Mouse (Mus musculus): ENCODE data around the gene Rab11a. TPM values are rescaled to one million over a fixed set of nuclear protein-coding genes. Genes with fewer than 3 reads are reported as not detected.

Gene Rab11a
- total RNA-seq, 2 experiments from 2014 or later: 87.7 to 96.7 TPM

DNA sequence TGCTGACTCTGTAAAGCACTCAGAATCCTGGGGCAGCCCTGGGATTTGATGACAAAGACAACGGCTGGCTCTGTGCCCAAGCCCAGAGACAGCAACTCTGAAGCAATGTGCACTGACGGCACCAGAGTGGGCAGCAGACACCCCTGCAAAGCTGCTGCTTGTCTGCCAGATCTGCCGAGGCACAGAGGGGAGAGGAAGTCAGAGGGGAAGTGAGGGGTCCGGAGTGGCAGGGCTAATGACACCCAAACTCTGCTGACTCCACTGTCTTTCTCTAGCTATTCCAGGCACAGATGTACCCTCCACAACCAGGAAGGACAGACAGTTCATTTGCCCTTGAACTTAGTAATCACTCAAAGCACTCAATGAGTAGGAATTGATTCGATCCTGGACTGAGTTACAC lies 33.7 kb upstream of the Rab11a start:
- Histone ChIP-seq H3K27ac (no peak overlapping the region), H3K4me3 (no peak overlapping the region)
- DNase-seq: peak; percentile 53
- no peak for TF ChIP-seq CTCF (IDR thresholded peaks at IDR 0.05)
- intact Hi-C loops (cut with DNase I): no loop called here

DNA sequence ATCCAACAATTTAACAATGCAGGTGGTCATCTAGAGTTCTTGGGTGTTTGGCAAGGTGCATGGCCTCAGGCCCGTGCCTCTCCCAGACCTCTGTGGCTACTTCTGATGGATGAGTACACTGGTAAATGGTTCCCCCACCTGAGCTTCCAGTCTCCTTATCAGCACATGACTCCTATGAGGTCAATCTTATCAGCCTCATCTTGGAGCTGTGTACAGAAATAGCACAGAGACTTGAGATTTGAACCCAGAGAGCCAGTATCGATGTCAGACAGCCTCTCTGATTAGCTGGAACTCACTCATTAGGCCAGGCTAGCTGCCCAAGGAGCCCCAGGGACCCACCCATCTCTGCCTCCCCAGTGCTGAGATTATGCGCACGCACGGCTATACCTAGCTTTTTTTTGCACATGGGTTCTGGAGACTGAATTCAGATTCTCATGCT lies 32.9 kb upstream of the Rab11a start:
- DNase-seq: no peak
- intact Hi-C loops (cut with DNase I): no loop called here
- H3K4me3 ChIP-seq: no peak overlapping the region
- no peak for TF ChIP-seq CTCF (IDR thresholded peaks at IDR 0.05)
- H3K27ac ChIP-seq: no peak overlapping the region

GRCm38 (mm10) chr9:64769911-64770310 lies 32.4 kb upstream of the Rab11a start:
- DNase-seq: no peak
- Histone ChIP-seq H3K4me3 (no peak overlapping the region), H3K27ac (no peak overlapping the region)
- intact Hi-C loops (cut with DNase I): no loop called here
- no peak for TF ChIP-seq CTCF (IDR thresholded peaks at IDR 0.05)

DNA sequence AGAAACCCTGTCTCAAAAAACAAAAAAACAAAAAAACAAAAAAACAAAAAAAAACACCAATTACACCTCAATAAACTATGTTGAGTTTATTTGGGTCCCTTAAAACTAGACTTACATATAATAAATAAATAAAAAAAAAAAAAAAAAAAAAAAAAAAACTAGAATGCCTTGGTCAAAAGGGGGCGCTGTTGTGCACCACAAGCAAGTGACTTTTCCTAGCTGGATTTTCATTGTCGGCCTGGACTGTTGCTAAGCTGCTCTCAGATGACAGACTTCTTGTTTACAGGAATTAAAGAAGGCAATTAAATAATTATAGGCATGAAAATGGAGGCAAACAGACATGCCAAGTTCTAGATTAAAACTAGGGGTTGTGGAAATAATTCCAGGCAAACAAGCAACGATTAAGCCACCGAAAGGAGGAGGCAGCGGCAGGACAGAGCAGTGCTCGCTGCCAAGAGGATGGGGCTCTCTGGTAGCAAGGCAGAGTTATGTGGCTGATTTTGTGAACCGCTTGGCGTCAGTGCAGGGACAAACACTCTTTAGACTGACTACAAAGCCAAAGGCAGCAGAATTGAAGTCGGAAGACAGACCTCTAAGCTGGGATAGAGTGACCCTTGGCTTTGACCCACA lies 31.6 kb upstream of the Rab11a start:
- Histone ChIP-seq H3K4me3 (peak overlapping the region; percentile 40), H3K27ac (peak overlapping the region; percentile 40; the same call in 1 of the 2 replicates)
- peak; percentile 40 for DNase-seq
- peak; percentile 67 for TF ChIP-seq CTCF (IDR thresholded peaks at IDR 0.05)
- intact Hi-C loops (cut with DNase I): no loop called here

DNA sequence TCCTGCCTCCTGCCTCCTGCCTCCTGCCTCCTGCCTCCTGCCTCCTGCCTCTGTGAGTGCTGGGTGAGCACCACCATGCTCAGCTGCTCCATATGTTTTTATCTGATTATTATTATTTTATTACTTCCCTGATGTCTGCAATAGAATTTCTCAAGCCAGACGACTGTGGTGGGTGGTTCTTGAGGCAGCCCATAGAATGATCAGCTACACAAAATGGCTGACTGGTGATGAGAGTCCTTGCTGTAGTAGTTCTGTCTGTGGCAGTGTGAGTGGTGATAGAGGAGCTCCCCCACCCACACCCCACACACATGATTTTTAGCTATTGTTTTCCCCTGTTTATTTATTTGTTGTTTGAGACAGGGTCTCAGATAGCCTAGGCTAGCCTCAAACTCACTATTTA lies 30.2 kb upstream of the Rab11a start:
- Histone ChIP-seq H3K27ac (no peak overlapping the region), H3K4me3 (no peak overlapping the region)
- TF ChIP-seq CTCF (IDR thresholded peaks at IDR 0.05): no peak
- no peak for DNase-seq
- intact Hi-C loops (cut with DNase I): no loop called here

DNA sequence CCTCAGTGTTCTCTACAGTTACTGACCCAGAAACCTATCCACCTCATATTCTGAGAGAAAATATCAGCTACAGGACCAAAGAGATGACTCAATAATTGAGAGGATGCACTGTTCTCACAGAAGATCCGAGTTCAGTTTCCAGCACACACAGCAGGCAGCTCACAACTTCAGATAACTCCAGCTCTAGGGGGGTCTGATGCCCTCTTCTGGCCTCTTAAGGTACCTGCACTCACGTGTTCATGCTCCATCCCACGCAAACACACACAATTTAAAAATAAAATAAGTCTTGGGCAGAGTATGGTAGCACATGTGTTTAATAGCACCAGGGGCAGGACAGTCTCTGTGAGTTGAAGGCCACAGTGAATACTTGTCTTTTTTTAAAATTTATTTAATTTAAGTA lies 28.6 kb upstream of the Rab11a start:
- Histone ChIP-seq H3K4me3 (no peak overlapping the region), H3K27ac (no peak overlapping the region)
- no peak for TF ChIP-seq CTCF (IDR thresholded peaks at IDR 0.05)
- DNase-seq: no peak
- intact Hi-C loops (cut with DNase I): no loop called here

- intact Hi-C loops (cut with DNase I): no loop called here
- no peak for DNase-seq
- Histone ChIP-seq H3K4me3 (no peak overlapping the region), H3K27ac (no peak overlapping the region)
- no peak for TF ChIP-seq CTCF (IDR thresholded peaks at IDR 0.05)
Observed at GRCm38 (mm10) chr9:64764824-64765223, 27.3 kb upstream of the Rab11a start.

DNA sequence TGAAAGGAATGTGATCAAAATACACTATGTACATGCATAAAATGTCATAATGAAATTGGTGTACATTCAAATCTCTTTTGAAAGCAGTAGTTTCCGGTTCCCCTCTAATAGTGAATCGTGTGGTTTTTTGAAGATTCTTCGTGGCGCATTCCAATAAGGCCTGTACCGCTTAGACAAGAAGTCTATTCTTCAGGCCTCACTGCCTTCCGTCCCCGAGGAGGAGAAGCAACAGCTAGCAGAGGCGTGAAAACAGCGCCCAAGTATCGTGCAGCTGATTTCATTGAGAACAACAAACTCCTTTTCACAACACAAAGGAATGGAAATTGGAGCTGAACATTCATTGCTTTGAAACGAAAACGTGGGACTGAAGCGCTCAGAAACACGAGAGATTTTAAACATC lies 20.5 kb upstream of the Rab11a start:
- no peak overlapping the region for H3K27ac ChIP-seq
- no peak for TF ChIP-seq CTCF (IDR thresholded peaks at IDR 0.05)
- no peak overlapping the region for H3K4me3 ChIP-seq
- no peak for DNase-seq
- intact Hi-C loops (cut with DNase I): no loop called here

DNA sequence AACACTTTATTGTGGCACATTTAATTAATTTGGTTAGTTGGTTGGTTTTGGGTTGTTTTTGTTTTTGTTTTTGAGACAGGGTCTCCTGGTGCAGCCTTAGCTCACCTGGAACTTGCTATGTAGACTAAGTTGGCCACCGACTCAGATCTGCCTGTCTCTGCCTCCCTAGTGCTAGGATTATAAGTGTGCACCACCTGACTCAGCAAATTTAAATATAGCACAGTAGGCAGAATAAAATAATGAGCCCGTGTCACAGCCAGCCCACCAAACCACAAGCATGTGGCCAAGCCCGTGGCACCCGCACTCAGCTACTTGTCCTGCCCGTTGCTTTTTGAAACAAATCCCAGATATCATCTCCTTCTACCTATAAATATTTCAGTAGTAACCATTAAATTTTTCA lies 15.0 kb upstream of the Rab11a start:
- Histone ChIP-seq H3K4me3 (no peak overlapping the region), H3K27ac (no peak overlapping the region)
- TF ChIP-seq CTCF (IDR thresholded peaks at IDR 0.05): no peak
- intact Hi-C loops (cut with DNase I): no loop called here
- no peak for DNase-seq

DNA sequence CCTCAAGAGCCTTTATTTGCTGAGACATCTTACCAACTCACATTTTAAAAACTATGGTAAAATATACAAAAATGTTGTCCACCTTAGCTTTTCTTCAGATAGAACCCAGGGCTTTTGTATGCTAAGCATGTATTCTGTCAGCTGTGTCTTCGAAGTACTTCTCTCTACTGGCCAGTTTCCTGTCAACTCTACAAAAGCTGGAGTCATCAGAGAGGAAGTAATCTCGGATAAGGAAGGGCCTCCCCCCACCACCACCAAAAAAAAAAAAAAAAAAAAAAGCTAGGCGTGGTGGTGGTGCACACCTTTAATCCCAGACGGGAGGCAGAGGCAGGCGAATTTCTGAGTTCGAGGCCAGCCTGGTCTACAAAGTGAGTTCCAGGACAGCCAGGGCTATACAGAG lies 11.8 kb upstream of the Rab11a start:
- Histone ChIP-seq H3K4me3 (no peak overlapping the region), H3K27ac (no peak overlapping the region)
- no peak for TF ChIP-seq CTCF (IDR thresholded peaks at IDR 0.05)
- DNase-seq: no peak
- intact Hi-C loops (cut with DNase I): no loop called here

DNA sequence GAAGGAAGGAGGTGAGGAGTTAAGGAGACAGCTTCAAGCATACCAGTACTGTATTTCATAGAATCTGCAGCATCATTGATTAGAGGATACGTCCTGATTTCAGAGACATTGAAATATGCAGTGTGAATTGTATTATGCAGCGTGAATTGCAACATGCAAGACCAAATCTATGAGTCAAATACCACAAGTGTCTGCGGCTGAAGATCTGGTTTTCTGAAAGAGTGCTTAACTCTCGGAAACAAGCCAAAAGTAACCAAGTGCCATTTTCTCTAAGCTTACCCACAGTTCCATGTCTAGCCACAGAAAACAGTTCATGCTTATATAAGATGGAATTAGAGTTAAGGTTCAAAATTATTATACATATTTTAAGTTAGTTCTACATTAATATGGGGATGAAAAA lies 10.2 kb upstream of the Rab11a start:
- no peak for TF ChIP-seq CTCF (IDR thresholded peaks at IDR 0.05)
- no peak for DNase-seq
- no peak overlapping the region for H3K27ac ChIP-seq
- intact Hi-C loops (cut with DNase I): no loop called here
- no peak overlapping the region for H3K4me3 ChIP-seq

- Histone ChIP-seq H3K27ac (no peak overlapping the region), H3K4me3 (no peak overlapping the region)
- TF ChIP-seq CTCF (IDR thresholded peaks at IDR 0.05): no peak
- intact Hi-C loops (cut with DNase I): no loop called here
- no peak for DNase-seq
Observed at GRCm38 (mm10) chr9:64742453-64742852, 4.9 kb upstream of the Rab11a start.

GRCm38 (mm10) chr9:64739001-64739400 lies 1.4 kb upstream of the Rab11a start:
- intact Hi-C loops (cut with DNase I): loop anchor here (5.0 kb wide), 1 partner anchor 73 kb away; the partner anchor contains the start of gene Dennd4a
- no peak overlapping the region for H3K27ac ChIP-seq
- TF ChIP-seq CTCF (IDR thresholded peaks at IDR 0.05): no peak
- no peak for DNase-seq
- H3K4me3 ChIP-seq: no peak overlapping the region

Measured in gastrocnemius, adult 2 months (tissue).